25 mouse cellular contexts compared by ENCODE assay signal in genomic region chr8:35125179-35125578, GRCm38 (mm10).
"Had no signal": no experiment of that assay in that cellular context is flagged by ENCODE, and none has a peak within 500 bp of the region (broad histone marks: within the 10 kb centered on the region; RNA-seq: fewer than 3 reads in every experiment).

No protein-coding gene starts in this region.

- H3K9me3 ChIP-seq: heart, embryonic 13.5 days; heart, embryonic 15.5 days; hindbrain, embryonic 13.5 days; hindbrain, embryonic 15.5 days; kidney, embryonic 15.5 days; limb, embryonic 10.5 days; limb, embryonic 12.5 days; liver, embryonic 12.5 days had no signal

- DNase-seq: gastrocnemius, adult 2 months; gastrocnemius, postnatal 10 days; gastrocnemius, postnatal 36 days; heart, adult 18-20 months; heart, postnatal 14 days; heart, postnatal 36 days; kidney, adult 11 months; kidney, adult 2 months; kidney, adult 9 months; kidney, postnatal 14 days; kidney, postnatal 36 days; layer of hippocampus, adult 9-11 months; layer of hippocampus, postnatal 36 days had no signal

- H3K4me1 ChIP-seq: liver, embryonic 12.5 days had no signal

- H3K4me2 ChIP-seq: heart, embryonic 11.5 days; heart, embryonic 13.5 days; heart, embryonic 15.5 days; hindbrain, embryonic 13.5 days; hindbrain, embryonic 15.5 days; kidney, embryonic 15.5 days; limb, embryonic 12.5 days; liver, embryonic 12.5 days had no signal

- H3K9ac ChIP-seq: heart, embryonic 13.5 days; heart, embryonic 15.5 days; hindbrain, embryonic 13.5 days; hindbrain, embryonic 15.5 days; kidney, embryonic 15.5 days; limb, embryonic 12.5 days; liver, embryonic 12.5 days had no signal

- ATAC-seq: hindbrain, postnatal 0 days; intestine, embryonic 16.5 days; liver, embryonic 12.5 days had no signal

- H3K27ac ChIP-seq: gastrocnemius, adult 2 months; heart, embryonic 13.5 days; heart, embryonic 15.5 days; hindbrain, embryonic 13.5 days; hindbrain, embryonic 15.5 days; hindbrain, postnatal 0 days; kidney, embryonic 15.5 days; kidney, postnatal 0 days; limb, embryonic 10.5 days; limb, embryonic 12.5 days; liver, embryonic 12.5 days had no signal

- H3K27me3 ChIP-seq: heart, embryonic 13.5 days; heart, embryonic 15.5 days; hindbrain, embryonic 13.5 days; hindbrain, embryonic 15.5 days; kidney, embryonic 15.5 days; limb, embryonic 12.5 days; liver, embryonic 12.5 days had no signal

- H3K4me3 ChIP-seq: gastrocnemius, adult 2 months; heart, embryonic 13.5 days; heart, embryonic 15.5 days; hindbrain, embryonic 13.5 days; hindbrain, embryonic 15.5 days; kidney, embryonic 15.5 days; limb, embryonic 10.5 days; limb, embryonic 12.5 days; liver, embryonic 12.5 days had no signal

- H3K36me3 ChIP-seq: heart, embryonic 13.5 days; heart, embryonic 15.5 days; hindbrain, embryonic 13.5 days; hindbrain, embryonic 15.5 days; kidney, embryonic 15.5 days; limb, embryonic 10.5 days; limb, embryonic 12.5 days; liver, embryonic 12.5 days had no signal
